Mouse (Mus musculus): ENCODE measurements around the gene Plk3. TPM values are rescaled to one million over a fixed set of nuclear protein-coding genes. Genes with fewer than 3 reads are reported as not detected.

The Plk3 gene
- total and polyA plus RNA-seq, 3 experiments: 1.4 to 6.0 (median 5.2) TPM

- H3K4me3 ChIP-seq (ENCODE audit: low read depth, low read length): peak overlapping the region; percentile 58; the same call in 1 of the 2 replicates
- peaks cover 50% of the 10 kb centered on the region for H3K36me3 ChIP-seq (replicated peaks)
- H3K9me3 ChIP-seq (replicated peaks): no peaks in the 10 kb centered on the region
Measured at GRCm38 (mm10) chr4:117125910-117126674, 7.7 kb downstream of the Plk3 start.

DNA sequence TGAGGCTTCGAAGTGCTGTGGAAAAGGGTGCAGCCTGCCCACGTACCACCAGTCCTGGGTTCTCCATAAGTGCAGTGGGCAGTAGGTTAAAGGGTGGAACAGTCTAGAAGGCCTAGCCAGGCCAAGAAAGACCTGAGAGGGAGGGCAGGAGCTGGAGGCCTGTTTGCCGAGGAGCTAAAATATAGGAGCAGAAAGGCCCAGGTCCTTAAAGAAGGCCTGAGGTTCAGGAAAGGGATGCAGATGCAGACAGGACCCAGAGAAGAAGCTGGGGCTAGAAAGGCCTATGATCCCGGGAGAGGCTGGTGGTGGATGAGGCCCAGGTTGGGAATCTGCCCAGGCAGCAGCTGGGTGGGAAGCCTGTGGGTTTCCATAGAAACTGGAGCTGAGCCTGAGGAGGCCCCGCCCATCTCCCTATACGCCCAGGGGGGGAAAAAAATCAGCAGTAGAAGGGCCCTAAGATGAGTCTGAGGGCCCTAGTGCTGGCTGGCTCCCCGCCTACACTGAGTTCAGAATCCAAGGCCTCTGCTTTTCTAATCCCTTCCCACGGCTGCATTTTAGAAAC, 8.3 kb downstream of the Plk3 start, which contains the start of gene Btbd19:
Gene Btbd19, minus strand, starts transcription at position 378 of the 562 bp plus-strand sequence.
- TF ChIP-seq CTCF (IDR thresholded peaks at IDR 0.05; ENCODE audit: low read depth, low read length) (no peak), GATA1 (IDR thresholded peaks at IDR 0.05; ENCODE audit: borderline replicate concordance, low read length) (no peak), TAL1 (conservative IDR thresholded peaks at IDR 0.05; ENCODE audit: low read depth, low read length) (no peak), GATA2 (IDR thresholded peaks at IDR 0.05; ENCODE audit: borderline replicate concordance, low read depth, low read length) (no peak), POLR2AphosphoS5 (IDR thresholded peaks at IDR 0.05; ENCODE audit: insufficient replicate concordance, low read depth, low read length) (no peak)
- ATAC-seq (ENCODE audit: extremely low read depth, insufficient number of reproducible peaks, low FRiP score, poor library complexity, severe bottlenecking) (no peak), DNase-seq (ENCODE audit: low spot score) (peak; percentile 44)
- peaks cover 65% of the 10 kb centered on the region for H3K4me1 ChIP-seq (ENCODE audit: insufficient read depth, low read depth, low read length)
- peak within 1 kb of the TSS; percentile 58; the same call in 1 of the 2 replicates for H3K4me3 ChIP-seq (ENCODE audit: low read depth, low read length)
- H3K9me3 ChIP-seq (replicated peaks): no peaks in the 10 kb centered on the region
- no peaks in the 10 kb centered on the region for H3K27me3 ChIP-seq (ENCODE audit: insufficient read depth, low read length)
- peaks cover 44% of the 10 kb centered on the region for H3K36me3 ChIP-seq (replicated peaks)

More at GRCm38 (mm10) chr4:117125910-117126674, 7.7 kb downstream of the Plk3 start:
- TF ChIP-seq POLR2AphosphoS5 (IDR thresholded peaks at IDR 0.05; ENCODE audit: insufficient replicate concordance, low read depth, low read length): no peak
- no peak for TF ChIP-seq TAL1 (conservative IDR thresholded peaks at IDR 0.05; ENCODE audit: low read depth, low read length)
- TF ChIP-seq GATA1 (IDR thresholded peaks at IDR 0.05; ENCODE audit: borderline replicate concordance, low read length): no peak
- TF ChIP-seq CTCF (IDR thresholded peaks at IDR 0.05; ENCODE audit: low read depth, low read length): no peak
- no peak for TF ChIP-seq GATA2 (IDR thresholded peaks at IDR 0.05; ENCODE audit: borderline replicate concordance, low read depth, low read length)
- peak; percentile 61 for ATAC-seq (ENCODE audit: extremely low read depth, insufficient number of reproducible peaks, low FRiP score, poor library complexity, severe bottlenecking)
- no peaks in the 10 kb centered on the region for H3K27me3 ChIP-seq (ENCODE audit: insufficient read depth, low read length)
- H3K4me1 ChIP-seq (ENCODE audit: insufficient read depth, low read depth, low read length): peaks cover 63% of the 10 kb centered on the region
- DNase-seq (ENCODE audit: low spot score): peak; percentile 77

- H3K9me3 ChIP-seq (replicated peaks): no peaks in the 10 kb centered on the region
- ATAC-seq (ENCODE audit: extremely low read depth, insufficient number of reproducible peaks, low FRiP score, poor library complexity, severe bottlenecking): peak; percentile 46
- H3K36me3 ChIP-seq (replicated peaks): peaks cover 37% of the 10 kb centered on the region
- H3K27me3 ChIP-seq (ENCODE audit: insufficient read depth, low read length): no peaks in the 10 kb centered on the region
- TF ChIP-seq GATA1 (IDR thresholded peaks at IDR 0.05; ENCODE audit: borderline replicate concordance, low read length) (no peak), TAL1 (conservative IDR thresholded peaks at IDR 0.05; ENCODE audit: low read depth, low read length) (peak; percentile 61)
- peak; percentile 69 for DNase-seq (ENCODE audit: low spot score)
- H3K4me1 ChIP-seq (ENCODE audit: insufficient read depth, low read depth, low read length): peaks cover 71% of the 10 kb centered on the region
- H3K4me3 ChIP-seq (ENCODE audit: low read depth, low read length): peak overlapping the region; percentile 58; the same call in 1 of the 2 replicates
Measured at GRCm38 (mm10) chr4:117124518-117125347, 9.0 kb downstream of the Plk3 start.

DNA sequence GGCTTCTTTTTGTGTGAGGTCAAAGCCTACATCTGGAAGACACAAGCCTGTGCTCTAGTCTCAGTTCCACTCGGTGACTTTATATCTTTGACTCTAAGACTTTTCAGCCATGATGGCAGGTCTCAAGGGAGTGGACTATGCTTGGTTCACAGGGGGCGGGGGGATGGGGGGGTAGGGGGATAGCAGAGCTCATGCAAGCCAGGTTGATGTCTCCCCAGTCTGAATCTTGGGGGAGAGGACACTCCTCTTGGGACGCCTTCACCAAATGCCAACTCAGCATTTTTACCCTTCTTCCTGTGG, 9.6 kb downstream of the Plk3 start:
- DNase-seq (ENCODE audit: low spot score): no peak

DNA sequence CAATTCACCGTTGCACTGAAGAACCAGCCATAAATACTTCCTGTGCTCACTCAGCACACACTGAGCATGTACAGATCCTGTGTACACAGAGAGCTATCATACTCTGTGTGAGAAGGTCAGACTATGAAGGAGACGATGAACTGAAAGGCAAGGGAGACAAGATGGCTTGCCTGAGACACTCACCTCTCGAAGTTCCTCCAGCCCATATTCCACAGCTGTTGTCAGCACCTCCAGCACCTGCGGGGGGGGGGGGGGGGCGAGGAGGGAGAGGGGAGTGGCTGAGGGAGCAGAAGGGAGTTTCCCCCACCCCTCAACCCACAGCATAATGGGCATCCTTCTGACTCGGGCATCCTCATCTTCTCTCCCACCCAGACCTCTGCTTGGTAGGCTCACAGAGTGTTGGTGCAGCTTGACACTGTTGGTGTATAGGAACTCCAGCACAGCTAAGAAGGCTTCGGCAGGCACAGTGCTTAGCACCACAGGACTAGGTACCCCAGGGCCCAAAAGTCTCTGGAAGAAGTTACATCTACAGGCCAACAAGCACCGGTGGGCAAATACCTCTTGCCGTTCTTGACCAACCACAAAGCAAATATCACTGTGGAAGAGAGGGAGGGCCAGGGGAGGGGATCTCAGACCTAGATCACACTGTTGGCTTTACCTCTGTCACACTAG, 10.1 kb downstream of the Plk3 start:
- TF ChIP-seq POLR2AphosphoS5 (IDR thresholded peaks at IDR 0.05; ENCODE audit: insufficient replicate concordance, low read depth, low read length) (no peak), TAL1 (conservative IDR thresholded peaks at IDR 0.05; ENCODE audit: low read depth, low read length) (no peak), CTCF (IDR thresholded peaks at IDR 0.05; ENCODE audit: low read depth, low read length) (no peak), GATA1 (IDR thresholded peaks at IDR 0.05; ENCODE audit: borderline replicate concordance, low read length) (no peak), GATA2 (IDR thresholded peaks at IDR 0.05; ENCODE audit: borderline replicate concordance, low read depth, low read length) (no peak)
- peaks cover 73% of the 10 kb centered on the region for H3K4me1 ChIP-seq (ENCODE audit: insufficient read depth, low read depth, low read length)
- no peaks in the 10 kb centered on the region for H3K9me3 ChIP-seq (replicated peaks)
- no peaks in the 10 kb centered on the region for H3K27me3 ChIP-seq (ENCODE audit: insufficient read depth, low read length)
- no peak for DNase-seq (ENCODE audit: low spot score)
- H3K4me3 ChIP-seq (ENCODE audit: low read depth, low read length): no peak overlapping the region; the same call in 1 of the 2 replicates
- H3K36me3 ChIP-seq (replicated peaks): peaks cover 33% of the 10 kb centered on the region
- no peak for ATAC-seq (ENCODE audit: extremely low read depth, insufficient number of reproducible peaks, low FRiP score, poor library complexity, severe bottlenecking)

More for the DNA sequence above, 9.6 kb downstream of the Plk3 start:
- ATAC-seq (ENCODE audit: extremely low read depth, insufficient number of reproducible peaks, low FRiP score, poor library complexity, severe bottlenecking): no peak
- H3K4me3 ChIP-seq (ENCODE audit: low read depth, low read length): peak overlapping the region; percentile 58; the same call in 1 of the 2 replicates
- peaks cover 74% of the 10 kb centered on the region for H3K4me1 ChIP-seq (ENCODE audit: insufficient read depth, low read depth, low read length)
- no peaks in the 10 kb centered on the region for H3K27me3 ChIP-seq (ENCODE audit: insufficient read depth, low read length)
- peaks cover 33% of the 10 kb centered on the region for H3K36me3 ChIP-seq (replicated peaks)
- no peaks in the 10 kb centered on the region for H3K9me3 ChIP-seq (replicated peaks)
- TF ChIP-seq POLR2AphosphoS5 (IDR thresholded peaks at IDR 0.05; ENCODE audit: insufficient replicate concordance, low read depth, low read length) (no peak), GATA1 (IDR thresholded peaks at IDR 0.05; ENCODE audit: borderline replicate concordance, low read length) (no peak), CTCF (IDR thresholded peaks at IDR 0.05; ENCODE audit: low read depth, low read length) (no peak), TAL1 (conservative IDR thresholded peaks at IDR 0.05; ENCODE audit: low read depth, low read length) (no peak), GATA2 (IDR thresholded peaks at IDR 0.05; ENCODE audit: borderline replicate concordance, low read depth, low read length) (no peak)

Measured in G1E (cell line).